Mouse (Mus musculus): ENCODE measurements around the gene Dxo.

Dxo gene

GRCm38 (mm10) chr17:34881683-34882310, 45.0 kb downstream of the Dxo start, which contains the start of gene Gm20547:
Gene Gm20547 (minus strand): TSS chr17:34882042.
- no peak for DNase-seq (ENCODE audit: low spot score)

- no peak for DNase-seq (ENCODE audit: low spot score)
These were observed 46.5 kb downstream of the Dxo start for GRCm38 (mm10) chr17:34883332-34883731.

GRCm38 (mm10) chr17:34884704-34885103, 47.9 kb downstream of the Dxo start:
- no peak for DNase-seq (ENCODE audit: low spot score)

- DNase-seq (ENCODE audit: low spot score), result no peak
These were observed 48.8 kb downstream of the Dxo start for GRCm38 (mm10) chr17:34885615-34886014.

GRCm38 (mm10) chr17:34887942-34888341, 51.1 kb downstream of the Dxo start:
- DNase-seq (ENCODE audit: low spot score), result no peak
